19 mouse cellular contexts compared by ENCODE assay signal in the genomic region with DNA sequence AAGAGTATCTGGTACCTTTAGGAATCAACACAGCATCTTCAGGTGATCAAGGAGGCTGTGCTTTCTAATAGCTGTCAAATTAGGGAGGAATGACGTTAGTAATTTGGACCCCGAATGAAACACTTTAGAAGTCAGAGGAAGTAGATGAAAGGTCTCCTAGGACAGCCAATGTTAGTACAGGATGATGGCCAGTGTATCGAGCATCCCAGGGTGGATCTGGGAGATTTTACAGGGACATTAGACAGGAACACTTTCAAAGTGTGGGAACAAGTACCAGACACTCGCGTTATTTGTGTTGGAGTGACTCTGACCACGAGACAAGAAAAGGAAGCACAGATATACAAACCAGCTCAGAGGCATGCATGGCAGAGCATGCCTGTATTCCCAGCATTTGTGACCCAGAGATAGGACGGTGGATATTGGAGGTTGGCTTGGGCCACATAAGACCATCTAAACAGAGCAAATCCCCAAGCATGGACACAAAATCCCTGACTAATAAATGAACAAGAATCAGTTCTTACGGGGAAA. TPM values are rescaled to one million over a fixed set of nuclear protein-coding genes. Genes with fewer than 3 reads are reported as not detected.
"Had no signal": no experiment of that assay in that cellular context is flagged by ENCODE, and none has a peak within 500 bp of the region (broad histone marks: within the 10 kb centered on the region; RNA-seq: fewer than 3 reads in every experiment).

No protein-coding gene starts in this region.

- H3K4me1 ChIP-seq: lung, embryonic 15.5 days; megakaryocyte, embryonic 14.5 days; midbrain, embryonic 12.5 days; midbrain, embryonic 15.5 days; neural tube, embryonic 12.5 days; stomach, embryonic 15.5 days had no signal

- H3K9me3 ChIP-seq: lung, embryonic 15.5 days; midbrain, embryonic 12.5 days; midbrain, embryonic 15.5 days; neural tube, embryonic 12.5 days; stomach, embryonic 15.5 days had no signal

- H3K4me3 ChIP-seq: lung, embryonic 15.5 days; megakaryocyte, embryonic 14.5 days; midbrain, embryonic 12.5 days; midbrain, embryonic 15.5 days; neural tube, embryonic 12.5 days; stomach, embryonic 15.5 days had no signal

- H3K36me3 ChIP-seq: lung, embryonic 15.5 days; midbrain, embryonic 12.5 days; midbrain, embryonic 15.5 days; neural tube, embryonic 12.5 days; stomach, embryonic 15.5 days had no signal

- ATAC-seq: liver, postnatal 0 days; lung, postnatal 0 days; midbrain, embryonic 15.5 days had no signal

- DNase-seq: liver, postnatal 0 days; lung, adult 2 months; lung, postnatal 14 days; lung, postnatal 36 days; right cerebral cortex, postnatal 14 days; thymus, adult 2 months; thymus, postnatal 25 days; thymus, postnatal 4 days had no signal

- H3K9ac ChIP-seq: liver, postnatal 0 days; lung, embryonic 15.5 days; midbrain, embryonic 12.5 days; midbrain, embryonic 15.5 days; neural tube, embryonic 12.5 days; stomach, embryonic 15.5 days had no signal

- H3K27me3 ChIP-seq: lung, embryonic 15.5 days; megakaryocyte, embryonic 14.5 days; midbrain, embryonic 12.5 days; midbrain, embryonic 15.5 days; neural tube, embryonic 12.5 days; stomach, embryonic 15.5 days had no signal

- H3K4me2 ChIP-seq: lung, embryonic 15.5 days; midbrain, embryonic 12.5 days; midbrain, embryonic 15.5 days; neural tube, embryonic 12.5 days; stomach, embryonic 15.5 days had no signal

- H3K27ac ChIP-seq: lung, embryonic 15.5 days; macrophage; midbrain, embryonic 12.5 days; midbrain, embryonic 15.5 days; neural tube, embryonic 12.5 days; stomach, embryonic 15.5 days; stomach, postnatal 0 days had no signal

RNA-seq across cellular contexts. Expression of gene Ednrb, which starts 48.3 kb away (rescaled TPM):
- total RNA-seq: monocyte, adult 5-6 weeks; neutrophil, adult 5-6 weeks had no signal
